Mouse (Mus musculus): ENCODE results near the gene Btn1a1.

Btn1a1 gene

GRCm38 (mm10) chr13:23465600-23466109, at the start of gene Btn1a1:
Btn1a1 (minus strand) TSS chr13:23465901.
- peak; percentile 37 for DNase-seq (ENCODE audit: low read depth, low spot score)

- no peak for DNase-seq (ENCODE audit: low read depth, low spot score)
Observed at GRCm38 (mm10) chr13:23515281-23515680, 49.6 kb upstream of the Btn1a1 start.

DNA sequence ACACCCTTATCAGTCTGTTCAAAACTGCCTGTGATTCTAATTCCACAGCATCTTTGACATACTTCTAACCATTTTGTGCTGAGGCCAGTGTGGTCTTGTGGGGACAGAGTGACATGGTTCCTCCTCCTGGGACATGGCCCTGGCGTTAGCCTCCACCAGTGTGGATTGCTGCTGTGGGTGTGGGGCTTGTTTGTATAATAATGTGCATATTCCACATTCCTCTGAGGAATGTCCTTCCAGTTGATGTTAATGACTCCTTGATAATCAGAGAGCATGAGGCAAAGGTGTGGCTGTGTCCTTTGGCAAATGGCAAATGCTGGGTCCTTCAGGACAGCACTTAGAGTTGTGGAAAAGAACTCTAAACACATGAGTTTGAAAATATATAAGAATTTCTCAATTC, 47.8 kb upstream of the Btn1a1 start:
- DNase-seq (ENCODE audit: low read depth, low spot score), result no peak

DNA sequence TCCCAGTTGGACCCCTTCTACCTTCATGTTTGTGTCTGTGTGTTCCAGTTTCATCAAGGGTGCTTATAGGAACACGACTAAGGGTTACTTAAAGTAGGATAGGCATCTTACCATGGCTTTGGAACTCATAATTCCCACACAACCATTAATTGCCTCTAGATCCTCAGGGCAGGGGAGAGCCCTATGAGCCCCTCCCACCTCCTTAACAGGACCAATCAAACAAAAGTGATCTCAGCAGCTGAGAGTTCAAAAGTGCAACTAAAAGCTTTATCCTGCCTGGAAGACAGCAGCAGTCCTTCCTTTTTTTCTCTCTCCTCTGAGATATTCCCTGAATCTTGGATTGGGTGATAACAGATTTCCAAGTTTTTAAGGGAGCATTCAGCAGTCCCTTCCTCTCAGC, 44.4 kb upstream of the Btn1a1 start:
- DNase-seq (ENCODE audit: low read depth, low spot score), result no peak

GRCm38 (mm10) chr13:23506819-23507515, 41.3 kb upstream of the Btn1a1 start:
- no peak for DNase-seq (ENCODE audit: low read depth, low spot score)

DNA sequence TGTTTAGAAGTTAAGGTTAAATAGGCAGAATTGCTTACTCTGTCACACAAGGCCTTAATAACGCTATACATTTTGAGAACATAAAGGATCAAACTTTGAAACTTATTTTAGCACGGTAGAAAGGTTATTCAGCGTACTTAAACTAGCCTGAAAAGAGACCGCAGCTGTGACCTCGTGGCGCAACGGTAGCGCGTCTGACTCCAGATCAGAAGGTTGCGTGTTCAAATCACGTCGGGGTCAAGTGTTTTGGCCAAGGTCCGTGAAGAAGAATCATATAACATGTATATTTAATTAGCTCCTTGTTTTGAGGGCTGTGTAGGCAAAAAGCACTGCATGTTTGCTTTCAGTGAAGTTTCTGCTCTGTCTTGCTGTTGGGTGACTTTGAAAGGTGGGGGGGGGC, 40.6 kb upstream of the Btn1a1 start:
- peak; percentile 39 for DNase-seq (ENCODE audit: low read depth, low spot score)

- DNase-seq (ENCODE audit: low read depth, low spot score), result no peak
Observed at GRCm38 (mm10) chr13:23505662-23506345, 40.1 kb upstream of the Btn1a1 start.

GRCm38 (mm10) chr13:23503797-23504196, 38.1 kb upstream of the Btn1a1 start:
- peak; percentile 57 for DNase-seq (ENCODE audit: low read depth, low spot score)

DNA sequence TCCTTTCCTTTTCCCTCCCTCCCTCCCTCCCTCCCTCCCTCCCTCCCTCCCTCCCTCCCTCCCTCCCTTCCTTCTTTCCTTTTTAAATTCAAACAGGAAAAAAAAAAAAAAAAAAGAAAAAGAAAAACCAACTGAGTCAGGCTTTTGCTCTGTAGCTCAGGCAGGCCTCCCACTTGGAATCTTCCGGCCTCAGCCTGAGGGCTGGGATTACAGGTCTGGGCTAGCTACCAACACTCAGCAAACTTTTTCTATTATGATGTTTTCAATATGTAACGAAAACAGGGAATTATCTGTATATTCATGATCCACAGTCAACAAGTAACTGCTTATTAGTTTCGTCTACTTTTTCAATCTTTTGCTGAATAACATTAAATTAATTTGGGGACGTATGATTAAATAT, 37.2 kb upstream of the Btn1a1 start:
- DNase-seq (ENCODE audit: low read depth, low spot score), result no peak

DNA sequence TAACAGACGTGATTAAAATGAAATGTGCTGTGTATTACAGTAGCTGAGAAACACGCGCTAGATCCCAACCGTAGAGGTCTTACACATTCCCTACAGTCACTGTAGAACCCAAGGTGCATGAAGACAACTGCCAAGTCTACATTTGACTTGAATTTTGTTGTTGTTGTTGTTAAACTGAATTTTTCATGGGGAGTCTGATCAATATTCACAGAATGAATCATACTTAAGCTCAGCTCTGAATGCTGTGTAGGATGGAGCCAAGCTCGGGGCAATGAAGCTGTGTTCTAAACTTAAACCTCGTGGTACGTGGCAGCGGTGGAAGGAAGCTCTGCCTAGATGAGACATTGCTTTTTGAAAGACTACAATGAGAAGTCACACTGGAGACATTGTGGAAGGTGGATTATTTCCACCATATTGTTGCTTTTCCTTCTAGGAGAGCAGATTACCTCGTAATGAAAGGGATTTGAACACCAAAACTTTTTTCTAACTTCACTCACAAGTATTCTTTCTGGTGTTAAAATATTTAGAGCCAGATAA, 36.4 kb upstream of the Btn1a1 start:
- no peak for DNase-seq (ENCODE audit: low read depth, low spot score)

- DNase-seq (ENCODE audit: low read depth, low spot score), result no peak
Observed at GRCm38 (mm10) chr13:23501511-23501910, 35.8 kb upstream of the Btn1a1 start.

DNA sequence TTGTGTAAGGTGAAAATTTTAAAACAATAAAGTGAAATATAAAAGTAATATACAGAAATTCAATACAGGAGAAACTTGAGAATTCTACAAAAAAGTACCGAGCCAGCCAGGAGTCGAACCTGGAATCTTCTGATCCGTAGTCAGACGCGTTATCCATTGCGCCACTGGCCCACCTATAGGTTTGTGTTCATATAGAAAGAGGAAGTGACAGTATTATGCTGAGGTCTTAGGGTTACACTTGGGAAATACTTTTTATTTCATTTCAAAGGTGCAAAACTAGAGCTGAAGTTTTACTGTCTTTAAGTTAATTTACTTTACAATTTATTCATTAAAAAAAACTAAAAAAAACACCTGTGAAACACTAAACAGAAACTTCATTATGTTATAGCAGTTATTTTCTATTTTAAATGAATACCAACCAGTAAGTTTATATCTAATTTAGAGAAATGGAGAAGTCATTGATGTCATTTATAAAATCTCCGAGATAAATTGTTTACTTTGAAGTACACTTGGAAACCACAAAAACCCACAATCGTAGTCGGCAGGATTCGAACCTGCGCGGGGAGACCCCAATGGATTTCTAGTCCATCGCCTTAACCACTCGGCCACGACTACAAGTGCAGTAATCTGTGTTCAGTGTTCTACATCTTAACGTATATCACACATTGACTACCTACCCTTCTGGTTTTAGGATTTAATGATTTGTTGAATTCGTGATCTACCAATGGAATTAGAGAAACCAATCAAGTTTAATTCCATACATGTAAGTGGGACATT, 34.9 kb upstream of the Btn1a1 start:
- DNase-seq (ENCODE audit: low read depth, low spot score), result peak; percentile 64

GRCm38 (mm10) chr13:23499943-23500342, 34.2 kb upstream of the Btn1a1 start:
- no peak for DNase-seq (ENCODE audit: low read depth, low spot score)

- DNase-seq (ENCODE audit: low read depth, low spot score), result no peak
Observed at GRCm38 (mm10) chr13:23498653-23499052, 33.0 kb upstream of the Btn1a1 start.

DNA sequence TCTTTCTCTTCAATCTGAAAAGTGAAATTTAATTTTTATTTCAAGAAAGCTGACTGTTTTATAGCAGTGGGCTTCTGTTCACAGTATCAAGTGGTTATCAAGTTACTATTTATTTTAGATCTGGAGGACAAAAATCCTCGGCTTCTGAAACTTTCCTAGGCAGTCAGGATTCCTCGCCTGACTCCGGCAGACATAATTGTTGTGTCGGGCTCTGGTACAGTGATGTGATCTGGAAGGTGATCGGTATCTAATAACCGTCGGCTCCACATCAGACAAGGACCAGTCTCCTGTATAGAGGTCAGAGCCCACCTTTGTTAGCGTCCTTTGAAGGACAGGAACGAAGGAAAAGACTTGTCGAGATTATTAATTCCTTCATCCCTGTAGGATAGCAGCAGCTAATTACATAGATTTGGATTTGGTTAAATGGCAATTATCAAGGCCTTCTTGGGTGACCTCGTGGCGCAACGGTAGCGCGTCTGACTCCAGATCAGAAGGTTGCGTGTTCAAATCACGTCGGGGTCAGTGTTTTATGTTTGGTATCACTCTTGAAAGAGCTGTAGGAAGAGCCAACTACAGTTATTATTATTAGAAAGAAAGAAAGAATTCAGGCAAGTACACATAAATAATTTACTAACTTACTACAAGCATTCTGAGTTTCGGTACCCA, 32.1 kb upstream of the Btn1a1 start:
- no peak for DNase-seq (ENCODE audit: low read depth, low spot score)

GRCm38 (mm10) chr13:23495526-23495925, 29.8 kb upstream of the Btn1a1 start:
- DNase-seq (ENCODE audit: low read depth, low spot score), result no peak

DNA sequence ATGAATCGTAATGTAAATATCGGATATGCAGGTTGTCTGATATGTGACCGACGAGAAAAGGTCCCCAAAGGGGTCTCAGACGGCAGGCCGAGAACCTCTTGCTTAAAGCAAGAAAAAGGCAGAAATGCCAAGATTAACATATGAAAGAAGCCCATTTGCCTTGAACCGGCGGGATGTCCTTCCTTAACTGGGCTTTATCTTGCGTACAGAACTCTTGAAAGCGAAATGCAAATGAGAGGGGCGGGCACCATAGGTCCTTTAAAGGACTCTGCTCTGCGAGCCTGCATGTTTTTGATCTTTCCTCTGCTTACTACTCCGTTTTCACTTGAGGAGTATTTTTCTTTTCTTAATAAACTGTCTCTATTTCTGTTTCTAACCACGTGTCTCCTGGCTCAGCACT, 26.3 kb upstream of the Btn1a1 start:
- DNase-seq (ENCODE audit: low read depth, low spot score), result no peak

- DNase-seq (ENCODE audit: low read depth, low spot score), result no peak
Observed at GRCm38 (mm10) chr13:23491263-23491662, 25.6 kb upstream of the Btn1a1 start.

DNA sequence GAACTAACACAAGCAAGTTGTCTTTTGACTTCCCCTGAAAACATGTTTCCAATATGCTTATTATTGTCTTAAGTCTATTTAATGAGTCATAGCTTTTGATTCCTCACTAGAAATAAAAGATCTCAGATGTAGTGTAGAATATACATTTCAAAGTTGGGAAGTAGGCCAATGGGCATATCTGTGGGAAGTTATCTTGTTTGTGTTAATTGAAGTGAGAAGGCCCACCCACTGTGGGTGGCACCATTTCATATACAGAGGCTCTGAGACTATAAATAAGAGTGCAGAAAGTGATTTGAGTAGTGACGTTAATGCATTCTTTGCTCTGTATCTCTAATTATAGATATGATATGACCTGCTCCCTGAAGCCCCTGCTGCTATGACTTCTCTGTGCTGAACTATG, 25.2 kb upstream of the Btn1a1 start:
- DNase-seq (ENCODE audit: low read depth, low spot score), result no peak

- DNase-seq (ENCODE audit: low read depth, low spot score), result peak; percentile 75
Observed at GRCm38 (mm10) chr13:23488400-23489322, 23.0 kb upstream of the Btn1a1 start, which contains the start of gene Btn2a2. Btn2a2 (minus strand) TSS chr13:23488857.

All from CD4-positive helper T cell, adult 2 months (primary cell).